Mouse (Mus musculus): Measurements from ENCODE around the gene Olfr750. TPM values are rescaled to one million over a fixed set of nuclear protein-coding genes. Genes with fewer than 3 reads are reported as not detected.

The Olfr750 gene
- total RNA-seq, 1 experiment, result not detected

GRCm38 (mm10) chr14:51095736-51096524 lies 21.7 kb upstream of the Olfr750 start:
- Histone ChIP-seq H3K4me1 (ENCODE audit: control insufficient read depth in 2 of 2, insufficient read depth in 2 of 2, low read length in 2 of 2, poor library complexity in 1 of 2) (no peaks in the 10 kb centered on the region), H3K9me3 (ENCODE audit: control insufficient read depth, insufficient read depth, low read depth, low read length) (no peaks in the 10 kb centered on the region), H3K27ac (ENCODE audit: insufficient read depth, low read depth, low read length, poor library complexity, severe bottlenecking) (no peak overlapping the region), H3K4me3 (ENCODE audit: insufficient read depth in 1 of 2, low read depth in 1 of 2, low read length in 2 of 2, poor library complexity in 1 of 2, severe bottlenecking in 1 of 2) (no peak overlapping the region), H3K36me3 (ENCODE audit: control insufficient read depth, insufficient read depth, low read length, poor library complexity, severe bottlenecking) (no peaks in the 10 kb centered on the region), H3K9ac (ENCODE audit: insufficient read depth, low read depth, low read length, poor library complexity, severe bottlenecking) (no peak overlapping the region)
- in situ Hi-C loops (cut with MboI; ENCODE audit: low sequenced_read_pairs in 2 of 2, unreplicated experiment in 2 of 2), result loop anchor here (10.0 to 25.0 kb wide), 2 partner anchors 666 to 679 kb away; partner anchors contain the start of gene Ang4 (in 2 of the 2)
- no peak for DNase-seq (ENCODE audit: low read depth, low spot score)
- TF ChIP-seq CHD2 (IDR thresholded peaks at IDR 0.05; ENCODE audit: low read depth, low read length), result no peak
- no peak for TF ChIP-seq ZNF384 (IDR thresholded peaks at IDR 0.05; ENCODE audit: low read depth, low read length)
- no peak for TF ChIP-seq HCFC1 (IDR thresholded peaks at IDR 0.05; ENCODE audit: borderline replicate concordance, insufficient read depth, low read length)
- no peak for TF ChIP-seq MAFK (IDR thresholded peaks at IDR 0.05; ENCODE audit: insufficient read depth, low read depth, low read length)
- TF ChIP-seq ZC3H11A (IDR thresholded peaks at IDR 0.05; ENCODE audit: borderline replicate concordance, low read depth, low read length), result no peak

GRCm38 (mm10) chr14:51094921-51095320 lies 20.7 kb upstream of the Olfr750 start:
- Histone ChIP-seq H3K4me3 (ENCODE audit: insufficient read depth in 1 of 2, low read depth in 1 of 2, low read length in 2 of 2, poor library complexity in 1 of 2, severe bottlenecking in 1 of 2) (no peak overlapping the region), H3K9me3 (ENCODE audit: control insufficient read depth, insufficient read depth, low read depth, low read length) (no peaks in the 10 kb centered on the region), H3K9ac (ENCODE audit: insufficient read depth, low read depth, low read length, poor library complexity, severe bottlenecking) (no peak overlapping the region), H3K27ac (ENCODE audit: insufficient read depth, low read depth, low read length, poor library complexity, severe bottlenecking) (no peak overlapping the region), H3K4me1 (ENCODE audit: control insufficient read depth in 2 of 2, insufficient read depth in 2 of 2, low read length in 2 of 2, poor library complexity in 1 of 2) (no peaks in the 10 kb centered on the region), H3K36me3 (ENCODE audit: control insufficient read depth, insufficient read depth, low read length, poor library complexity, severe bottlenecking) (no peaks in the 10 kb centered on the region)
- in situ Hi-C loops (cut with MboI; ENCODE audit: low sequenced_read_pairs in 2 of 2, unreplicated experiment in 2 of 2), result loop anchor here (10.0 to 25.0 kb wide), 2 partner anchors 667 to 680 kb away; partner anchors contain the start of gene Ang4 (in 2 of the 2)
- no peak for DNase-seq (ENCODE audit: low read depth, low spot score)
- TF ChIP-seq ZNF384 (IDR thresholded peaks at IDR 0.05; ENCODE audit: low read depth, low read length), result no peak
- no peak for TF ChIP-seq CHD2 (IDR thresholded peaks at IDR 0.05; ENCODE audit: low read depth, low read length)
- no peak for TF ChIP-seq MAFK (IDR thresholded peaks at IDR 0.05; ENCODE audit: insufficient read depth, low read depth, low read length)
- no peak for TF ChIP-seq ZC3H11A (IDR thresholded peaks at IDR 0.05; ENCODE audit: borderline replicate concordance, low read depth, low read length)
- TF ChIP-seq HCFC1 (IDR thresholded peaks at IDR 0.05; ENCODE audit: borderline replicate concordance, insufficient read depth, low read length), result no peak

GRCm38 (mm10) chr14:51094096-51094875 lies 20.1 kb upstream of the Olfr750 start:
- DNase-seq (ENCODE audit: low read depth, low spot score), result no peak
- no peaks in the 10 kb centered on the region for H3K4me1 ChIP-seq (ENCODE audit: control insufficient read depth in 2 of 2, insufficient read depth in 2 of 2, low read length in 2 of 2, poor library complexity in 1 of 2)
- H3K4me3 ChIP-seq (ENCODE audit: insufficient read depth in 1 of 2, low read depth in 1 of 2, low read length in 2 of 2, poor library complexity in 1 of 2, severe bottlenecking in 1 of 2), result no peak overlapping the region
- in situ Hi-C loops (cut with MboI; ENCODE audit: low sequenced_read_pairs in 2 of 2, unreplicated experiment in 2 of 2), result loop anchor here (10.0 to 25.0 kb wide), 2 partner anchors 668 to 681 kb away; partner anchors contain the start of gene Ang4 (in 2 of the 2)
- H3K27ac ChIP-seq (ENCODE audit: insufficient read depth, low read depth, low read length, poor library complexity, severe bottlenecking), result no peak overlapping the region
- TF ChIP-seq MAFK (IDR thresholded peaks at IDR 0.05; ENCODE audit: insufficient read depth, low read depth, low read length), result no peak
- no peak for TF ChIP-seq HCFC1 (IDR thresholded peaks at IDR 0.05; ENCODE audit: borderline replicate concordance, insufficient read depth, low read length)
- no peak for TF ChIP-seq CHD2 (IDR thresholded peaks at IDR 0.05; ENCODE audit: low read depth, low read length)
- TF ChIP-seq ZNF384 (IDR thresholded peaks at IDR 0.05; ENCODE audit: low read depth, low read length), result no peak
- no peak for TF ChIP-seq ZC3H11A (IDR thresholded peaks at IDR 0.05; ENCODE audit: borderline replicate concordance, low read depth, low read length)
- no peaks in the 10 kb centered on the region for H3K9me3 ChIP-seq (ENCODE audit: control insufficient read depth, insufficient read depth, low read depth, low read length)
- no peak overlapping the region for H3K9ac ChIP-seq (ENCODE audit: insufficient read depth, low read depth, low read length, poor library complexity, severe bottlenecking)
- H3K36me3 ChIP-seq (ENCODE audit: control insufficient read depth, insufficient read depth, low read length, poor library complexity, severe bottlenecking), result no peaks in the 10 kb centered on the region

- Histone ChIP-seq H3K4me1 (ENCODE audit: control insufficient read depth in 2 of 2, insufficient read depth in 2 of 2, low read length in 2 of 2, poor library complexity in 1 of 2) (no peaks in the 10 kb centered on the region), H3K27ac (ENCODE audit: insufficient read depth, low read depth, low read length, poor library complexity, severe bottlenecking) (no peak overlapping the region), H3K4me3 (ENCODE audit: insufficient read depth in 1 of 2, low read depth in 1 of 2, low read length in 2 of 2, poor library complexity in 1 of 2, severe bottlenecking in 1 of 2) (no peak overlapping the region), H3K9me3 (ENCODE audit: control insufficient read depth, insufficient read depth, low read depth, low read length) (no peaks in the 10 kb centered on the region), H3K36me3 (ENCODE audit: control insufficient read depth, insufficient read depth, low read length, poor library complexity, severe bottlenecking) (no peaks in the 10 kb centered on the region), H3K9ac (ENCODE audit: insufficient read depth, low read depth, low read length, poor library complexity, severe bottlenecking) (no peak overlapping the region)
- TF ChIP-seq CHD2 (IDR thresholded peaks at IDR 0.05; ENCODE audit: low read depth, low read length), result no peak
- no peak for TF ChIP-seq ZC3H11A (IDR thresholded peaks at IDR 0.05; ENCODE audit: borderline replicate concordance, low read depth, low read length)
- TF ChIP-seq MAFK (IDR thresholded peaks at IDR 0.05; ENCODE audit: insufficient read depth, low read depth, low read length), result no peak
- no peak for TF ChIP-seq ZNF384 (IDR thresholded peaks at IDR 0.05; ENCODE audit: low read depth, low read length)
- no peak for TF ChIP-seq HCFC1 (IDR thresholded peaks at IDR 0.05; ENCODE audit: borderline replicate concordance, insufficient read depth, low read length)
- no peak for DNase-seq (ENCODE audit: low read depth, low spot score)
- in situ Hi-C loops (cut with MboI; ENCODE audit: low sequenced_read_pairs in 2 of 2, unreplicated experiment in 2 of 2), result loop anchor here (10.0 to 25.0 kb wide), 2 partner anchors 669 to 681 kb away; partner anchors contain the start of gene Ang4 (in 2 of the 2)
Measured at GRCm38 (mm10) chr14:51093496-51093895, 19.3 kb upstream of the Olfr750 start.

Data from ES-E14 (cell line).